Mouse (Mus musculus) kidney, postnatal 25 days (tissue): ENCODE measurements around the gene Tmem167.

Experiments
- DNase-seq, 2 experiments: peaks; one replicate each; pipeline ENCODE4 v3.0.0; 2021; ENCODE audit warnings: mixed read lengths in 2 of 2

Tmem167 gene

GRCm38 (mm10) chr13:90186694-90187093, 97.8 kb downstream of the Tmem167 start:
- DNase-seq: no peak

GRCm38 (mm10) chr13:90188021-90188420, 99.1 kb downstream of the Tmem167 start:
- DNase-seq: no peak

- DNase-seq: no peak
Measured at GRCm38 (mm10) chr13:90191794-90192193, 102.9 kb downstream of the Tmem167 start.
